Mouse (Mus musculus): ENCODE measurements around the gene Adgrb3. TPM values are rescaled to one million over a fixed set of nuclear protein-coding genes. Genes with fewer than 3 reads are reported as not detected.
"Not testable (repeated sequence)": the region's sequence is repeated elsewhere in the genome, so short reads cannot be mapped to it uniquely, and the experiment has no call there.

The Adgrb3 gene
- total RNA-seq, 1 experiment from 2014 or later: not detected

GRCm38 (mm10) chr1:25775440-25776130 lies 53.9 kb downstream of the Adgrb3 start:
- no peak for ATAC-seq (replicated peaks in 1 of 2; ENCODE audit: insufficient read depth in 1 of 2, low FRiP score in 2 of 2, low TSS enrichment in 1 of 2, low read depth in 1 of 2, poor library complexity in 2 of 2, severe bottlenecking in 2 of 2)

- no peak for ATAC-seq (replicated peaks in 1 of 2; ENCODE audit: insufficient read depth in 1 of 2, low FRiP score in 2 of 2, low TSS enrichment in 1 of 2, low read depth in 1 of 2, poor library complexity in 2 of 2, severe bottlenecking in 2 of 2)
Observed at GRCm38 (mm10) chr1:25768958-25769357, 60.5 kb downstream of the Adgrb3 start.

- no peak for ATAC-seq (replicated peaks in 1 of 2; ENCODE audit: insufficient read depth in 1 of 2, low FRiP score in 2 of 2, low TSS enrichment in 1 of 2, low read depth in 1 of 2, poor library complexity in 2 of 2, severe bottlenecking in 2 of 2)
Observed at GRCm38 (mm10) chr1:25755265-25755664, 74.2 kb downstream of the Adgrb3 start.

DNA sequence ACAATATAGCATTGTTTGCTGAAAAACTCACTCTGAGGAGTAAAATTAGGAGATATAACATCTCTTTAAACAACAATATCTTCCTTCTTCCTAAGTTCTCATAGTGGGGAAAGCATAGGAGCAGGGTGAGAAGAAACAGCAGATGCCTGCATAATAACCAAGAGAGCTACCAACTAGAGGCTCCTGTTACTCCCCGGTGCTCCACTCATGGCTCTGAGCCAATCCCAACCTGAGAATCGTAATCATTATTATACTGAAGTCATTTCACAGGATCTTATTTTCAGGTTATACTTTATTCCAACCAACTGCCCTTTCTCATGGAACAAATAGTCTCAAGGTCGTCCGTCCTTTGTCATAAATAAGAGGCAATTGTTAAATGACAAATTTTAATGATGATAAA lies 75.0 kb downstream of the Adgrb3 start:
- ATAC-seq (replicated peaks in 1 of 2; ENCODE audit: insufficient read depth in 1 of 2, low FRiP score in 2 of 2, low TSS enrichment in 1 of 2, low read depth in 1 of 2, poor library complexity in 2 of 2, severe bottlenecking in 2 of 2): no peak

- no peak for ATAC-seq (replicated peaks in 1 of 2; ENCODE audit: insufficient read depth in 1 of 2, low FRiP score in 2 of 2, low TSS enrichment in 1 of 2, low read depth in 1 of 2, poor library complexity in 2 of 2, severe bottlenecking in 2 of 2)
Observed at GRCm38 (mm10) chr1:25745575-25745974, 83.9 kb downstream of the Adgrb3 start.

GRCm38 (mm10) chr1:25744736-25745135 lies 84.8 kb downstream of the Adgrb3 start:
- no peak for ATAC-seq (replicated peaks in 1 of 2; ENCODE audit: insufficient read depth in 1 of 2, low FRiP score in 2 of 2, low TSS enrichment in 1 of 2, low read depth in 1 of 2, poor library complexity in 2 of 2, severe bottlenecking in 2 of 2)

DNA sequence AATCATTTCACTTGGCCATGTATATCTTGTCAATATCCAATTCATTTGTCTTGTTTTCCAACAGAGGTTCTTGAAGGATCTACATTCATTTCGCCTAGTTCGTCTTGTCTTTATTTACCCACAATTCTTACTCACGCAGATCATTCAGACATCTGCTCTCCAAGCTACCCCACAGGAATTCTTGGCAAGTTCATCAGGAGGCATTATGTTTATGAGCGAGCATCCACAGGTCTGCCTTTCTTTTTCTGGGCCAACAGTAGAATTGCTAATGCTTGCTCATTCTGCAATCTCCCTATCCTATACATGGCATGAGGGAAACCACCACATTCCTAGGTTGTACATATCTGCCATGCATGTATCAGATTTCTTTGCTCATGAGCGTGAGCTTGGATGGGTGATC lies 99.7 kb downstream of the Adgrb3 start:
- no peak for ATAC-seq (replicated peaks in 1 of 2; ENCODE audit: insufficient read depth in 1 of 2, low FRiP score in 2 of 2, low TSS enrichment in 1 of 2, low read depth in 1 of 2, poor library complexity in 2 of 2, severe bottlenecking in 2 of 2)

- ATAC-seq (replicated peaks in 1 of 2; ENCODE audit: insufficient read depth in 1 of 2, low FRiP score in 2 of 2, low TSS enrichment in 1 of 2, low read depth in 1 of 2, poor library complexity in 2 of 2, severe bottlenecking in 2 of 2): no peak
Observed at GRCm38 (mm10) chr1:25711474-25711873, 118.0 kb downstream of the Adgrb3 start.

DNA sequence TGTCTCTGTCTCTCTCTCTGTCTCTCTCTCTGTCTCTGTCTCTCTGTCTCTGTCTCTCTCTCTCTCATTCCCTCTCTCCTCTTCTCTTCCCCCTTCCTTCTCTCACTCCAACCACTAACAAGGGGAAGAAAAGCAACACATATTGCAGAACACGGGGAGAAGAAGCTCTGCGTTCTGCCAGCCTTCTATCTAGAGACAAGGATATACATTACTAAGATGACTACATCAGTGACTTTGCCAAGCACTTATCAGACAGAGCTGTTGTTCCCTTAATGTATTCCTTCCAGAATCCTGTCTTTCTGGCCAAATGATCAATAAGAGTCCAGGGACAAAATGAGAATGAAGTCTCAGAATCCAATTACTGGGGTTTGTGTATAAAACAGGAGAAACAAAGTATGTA lies 123.2 kb downstream of the Adgrb3 start:
- ATAC-seq (replicated peaks in 1 of 2; ENCODE audit: insufficient read depth in 1 of 2, low FRiP score in 2 of 2, low TSS enrichment in 1 of 2, low read depth in 1 of 2, poor library complexity in 2 of 2, severe bottlenecking in 2 of 2): no peak

DNA sequence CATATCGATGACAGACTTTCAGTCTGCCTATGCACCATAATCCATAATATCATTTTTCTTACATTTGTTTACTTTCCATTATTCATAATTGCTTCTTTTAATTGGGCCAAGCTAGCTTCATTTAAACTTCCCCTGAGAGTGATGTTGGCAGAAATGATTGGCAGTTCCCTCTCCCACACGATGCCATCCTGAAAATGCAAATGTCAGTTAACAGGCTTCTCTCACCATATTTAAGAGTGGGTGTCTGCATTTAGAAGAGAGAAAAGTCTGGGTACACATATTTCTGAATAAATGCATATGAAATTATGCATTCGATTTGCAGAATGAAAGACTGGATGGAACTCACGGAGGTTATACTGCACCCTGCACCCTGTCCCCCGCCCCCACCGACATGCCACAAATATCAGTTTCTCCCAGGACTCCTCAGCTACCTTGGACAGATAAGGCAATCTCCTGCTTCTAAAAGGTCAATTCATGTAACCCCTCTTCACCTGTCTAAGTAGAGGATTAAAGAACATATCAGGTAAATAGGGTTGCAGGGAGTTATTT lies 130.7 kb downstream of the Adgrb3 start:
- no peak for ATAC-seq (replicated peaks in 1 of 2; ENCODE audit: insufficient read depth in 1 of 2, low FRiP score in 2 of 2, low TSS enrichment in 1 of 2, low read depth in 1 of 2, poor library complexity in 2 of 2, severe bottlenecking in 2 of 2)

GRCm38 (mm10) chr1:25697179-25697578 lies 132.3 kb downstream of the Adgrb3 start:
- no peak for ATAC-seq (replicated peaks in 1 of 2; ENCODE audit: insufficient read depth in 1 of 2, low FRiP score in 2 of 2, low TSS enrichment in 1 of 2, low read depth in 1 of 2, poor library complexity in 2 of 2, severe bottlenecking in 2 of 2)

GRCm38 (mm10) chr1:25696771-25697170 lies 132.7 kb downstream of the Adgrb3 start:
- no peak for ATAC-seq (replicated peaks in 1 of 2; ENCODE audit: insufficient read depth in 1 of 2, low FRiP score in 2 of 2, low TSS enrichment in 1 of 2, low read depth in 1 of 2, poor library complexity in 2 of 2, severe bottlenecking in 2 of 2)

DNA sequence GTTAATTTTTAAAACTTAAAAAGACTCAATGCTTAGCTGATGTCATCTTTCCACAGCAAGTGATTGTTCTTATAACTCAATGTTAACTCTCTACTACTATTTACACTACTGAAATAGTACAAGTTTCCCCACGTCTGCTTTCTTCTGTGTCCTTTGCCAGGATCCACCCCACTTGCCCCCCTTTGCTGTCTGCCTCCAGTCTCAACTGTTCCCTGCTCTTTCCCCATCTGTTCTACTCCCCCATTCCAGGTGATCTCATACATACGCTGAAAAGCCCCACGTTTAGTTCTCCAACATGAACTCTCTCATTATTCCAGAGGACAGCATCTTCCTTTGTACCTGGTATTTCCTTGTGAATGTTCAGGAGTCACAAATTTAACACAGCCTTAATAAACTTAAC lies 147.4 kb downstream of the Adgrb3 start:
- ATAC-seq (replicated peaks in 1 of 2; ENCODE audit: insufficient read depth in 1 of 2, low FRiP score in 2 of 2, low TSS enrichment in 1 of 2, low read depth in 1 of 2, poor library complexity in 2 of 2, severe bottlenecking in 2 of 2): no peak

GRCm38 (mm10) chr1:25679656-25680055 lies 149.9 kb downstream of the Adgrb3 start:
- no peak for ATAC-seq (replicated peaks in 1 of 2; ENCODE audit: insufficient read depth in 1 of 2, low FRiP score in 2 of 2, low TSS enrichment in 1 of 2, low read depth in 1 of 2, poor library complexity in 2 of 2, severe bottlenecking in 2 of 2)

- ATAC-seq (replicated peaks in 1 of 2; ENCODE audit: insufficient read depth in 1 of 2, low FRiP score in 2 of 2, low TSS enrichment in 1 of 2, low read depth in 1 of 2, poor library complexity in 2 of 2, severe bottlenecking in 2 of 2): no peak
Observed at GRCm38 (mm10) chr1:25652717-25653116, 176.8 kb downstream of the Adgrb3 start.

DNA sequence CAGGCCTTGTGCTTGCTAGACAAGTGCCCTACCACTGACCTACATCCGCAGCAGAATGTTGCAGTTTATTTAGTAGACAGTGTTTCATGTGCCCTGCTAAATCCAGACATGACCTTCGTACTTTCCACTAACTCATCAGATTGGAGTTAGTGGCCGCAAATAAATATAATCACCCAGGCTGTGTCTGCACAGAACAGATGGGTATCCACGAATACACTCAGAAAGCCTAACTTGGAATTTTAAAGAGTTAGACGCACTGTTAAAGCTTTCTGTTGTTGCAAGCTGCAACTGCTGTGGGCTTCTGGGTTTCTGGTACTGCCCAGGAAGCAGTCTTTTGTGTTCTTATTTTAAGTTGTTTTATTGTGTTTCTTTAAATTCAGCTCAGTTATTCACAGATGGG lies 185.3 kb downstream of the Adgrb3 start:
- no peak for ATAC-seq (replicated peaks in 1 of 2; ENCODE audit: insufficient read depth in 1 of 2, low FRiP score in 2 of 2, low TSS enrichment in 1 of 2, low read depth in 1 of 2, poor library complexity in 2 of 2, severe bottlenecking in 2 of 2)

GRCm38 (mm10) chr1:25621458-25621857 lies 208.0 kb downstream of the Adgrb3 start:
- no peak for ATAC-seq (replicated peaks in 1 of 2; ENCODE audit: insufficient read depth in 1 of 2, low FRiP score in 2 of 2, low TSS enrichment in 1 of 2, low read depth in 1 of 2, poor library complexity in 2 of 2, severe bottlenecking in 2 of 2)

GRCm38 (mm10) chr1:25616954-25617353 lies 212.6 kb downstream of the Adgrb3 start:
- ATAC-seq (replicated peaks in 1 of 2; ENCODE audit: insufficient read depth in 1 of 2, low FRiP score in 2 of 2, low TSS enrichment in 1 of 2, low read depth in 1 of 2, poor library complexity in 2 of 2, severe bottlenecking in 2 of 2): no peak

GRCm38 (mm10) chr1:25610776-25611175 lies 218.7 kb downstream of the Adgrb3 start:
- not testable (repeated sequence) for ATAC-seq (replicated peaks in 1 of 2; ENCODE audit: insufficient read depth in 1 of 2, low FRiP score in 2 of 2, low TSS enrichment in 1 of 2, low read depth in 1 of 2, poor library complexity in 2 of 2, severe bottlenecking in 2 of 2)
